Mouse (Mus musculus) heart, postnatal 25 days (tissue): ENCODE measurements around the gene Foxp1. TPM values are rescaled to one million over a fixed set of nuclear protein-coding genes. Genes with fewer than 3 reads are reported as not detected.

Experiments
- DNase-seq: peaks from one replicate; pipeline ENCODE4 v3.0.0; 2022; ENCODE audit warnings: low spot score
- intact Hi-C: fragments of 180-260 bp; cut with DNase I; formaldehyde crosslinking; loops from one replicate; pipeline ENCODE4 v1.15.1; 2025
- total RNA-seq, 2 experiments: library from RNA; stranded (reverse); gene quantifications; 2 replicates each; pipeline ENCODE4 v1.2.3; 2021

The Foxp1 gene
- total RNA-seq, 2 experiments from 2014 or later, result 33.6 to 35.3 TPM

- peak; percentile 40 for DNase-seq
- intact Hi-C loops, result no loop called here
Observed at GRCm38 (mm10) chr6:99065569-99066353, 456.8 kb downstream of the Foxp1 start.

GRCm38 (mm10) chr6:99063982-99064484 lies 458.5 kb downstream of the Foxp1 start:
- intact Hi-C loops, result no loop called here
- DNase-seq, result no peak

GRCm38 (mm10) chr6:99062931-99063330 lies 459.6 kb downstream of the Foxp1 start:
- intact Hi-C loops, result no loop called here
- no peak for DNase-seq

GRCm38 (mm10) chr6:99058688-99059087 lies 463.8 kb downstream of the Foxp1 start:
- intact Hi-C loops, result no loop called here
- no peak for DNase-seq

GRCm38 (mm10) chr6:99057113-99057553 lies 465.4 kb downstream of the Foxp1 start:
- no peak for DNase-seq
- intact Hi-C loops, result no loop called here

GRCm38 (mm10) chr6:99056379-99056778 lies 466.1 kb downstream of the Foxp1 start:
- no peak for DNase-seq
- intact Hi-C loops, result no loop called here

GRCm38 (mm10) chr6:99053998-99054397 lies 468.5 kb downstream of the Foxp1 start:
- intact Hi-C loops, result no loop called here

GRCm38 (mm10) chr6:99053111-99053510 lies 469.4 kb downstream of the Foxp1 start:
- intact Hi-C loops, result no loop called here
- DNase-seq, result no peak

More at GRCm38 (mm10) chr6:99053998-99054397, 468.5 kb downstream of the Foxp1 start:
- no peak for DNase-seq

- intact Hi-C loops, result no loop called here
- DNase-seq, result no peak
Observed at GRCm38 (mm10) chr6:99051724-99052123, 470.8 kb downstream of the Foxp1 start.

GRCm38 (mm10) chr6:99050288-99051006 lies 472.1 kb downstream of the Foxp1 start:
- intact Hi-C loops, result no loop called here
- DNase-seq, result no peak

- intact Hi-C loops, result no loop called here
- no peak for DNase-seq
Observed at GRCm38 (mm10) chr6:99047322-99047721, 475.2 kb downstream of the Foxp1 start.

GRCm38 (mm10) chr6:99045845-99046788 lies 476.4 kb downstream of the Foxp1 start:
- DNase-seq, result no peak
- intact Hi-C loops, result no loop called here

- intact Hi-C loops, result no loop called here
- DNase-seq, result no peak
Observed at GRCm38 (mm10) chr6:99043932-99044664, 478.4 kb downstream of the Foxp1 start.

GRCm38 (mm10) chr6:99043226-99043625 lies 479.3 kb downstream of the Foxp1 start:
- no peak for DNase-seq

GRCm38 (mm10) chr6:99042175-99042954 lies 480.2 kb downstream of the Foxp1 start:
- DNase-seq, result no peak
- intact Hi-C loops, result no loop called here

More at GRCm38 (mm10) chr6:99043226-99043625, 479.3 kb downstream of the Foxp1 start:
- intact Hi-C loops, result no loop called here

GRCm38 (mm10) chr6:99038977-99039376 lies 483.5 kb downstream of the Foxp1 start:
- intact Hi-C loops, result loop anchor here (5.0 to 10.0 kb wide), 2 partner anchors 497 to 514 kb away; no protein-coding TSS in a partner anchor

GRCm38 (mm10) chr6:99035459-99036375 lies 486.8 kb downstream of the Foxp1 start:
- intact Hi-C loops, result loop anchor here (5.0 to 10.0 kb wide), 2 partner anchors 493 to 511 kb away; no protein-coding TSS in a partner anchor
- no peak for DNase-seq

More at GRCm38 (mm10) chr6:99038977-99039376, 483.5 kb downstream of the Foxp1 start:
- DNase-seq, result no peak
